Mouse (Mus musculus) midbrain, embryonic 16.5 days (tissue): ENCODE measurements around the gene Utf1. TPM values are rescaled to one million over a fixed set of nuclear protein-coding genes. Genes with fewer than 3 reads are reported as not detected.

ENCODE experiments used
- ATAC-seq: fragments of 200-750 bp; cut with Nextera tagmentation; 2 replicates; pipeline ENCODE4 v1.8.0; 2017; ENCODE audit warnings: moderate TSS enrichment
- H3K27ac ChIP-seq: fragments of 300-500 bp; sonication (generic); 2 replicates; pipeline ENCODE4 v1.5.1; 2014; ENCODE audit warnings: mild to moderate bottlenecking, low read length, mixed read lengths
- H3K27me3 ChIP-seq: fragments of 300-500 bp; sonication (generic); 2 replicates; pipeline ENCODE4 v1.6.1; 2014; ENCODE audit warnings: low read depth, low read length, mixed read lengths; ENCODE audit not compliant: control insufficient read depth, insufficient read depth
- H3K36me3 ChIP-seq: fragments of 300-500 bp; sonication (generic); 2 replicates; pipeline ENCODE4 v1.6.1; 2014; ENCODE audit warnings: mild to moderate bottlenecking, low read length, moderate library complexity, mixed read lengths; ENCODE audit not compliant: control insufficient read depth, insufficient read depth
- H3K4me1 ChIP-seq: fragments of 300-500 bp; sonication (generic); 2 replicates; pipeline ENCODE4 v1.6.1; 2014; ENCODE audit warnings: mild to moderate bottlenecking, low read length, mixed read lengths; ENCODE audit not compliant: control insufficient read depth, insufficient read depth
- H3K4me2 ChIP-seq: fragments of 300-500 bp; sonication (generic); 2 replicates; pipeline ENCODE4 v1.6.1; 2014; ENCODE audit warnings: mild to moderate bottlenecking, low read length, mixed read lengths
- H3K4me3 ChIP-seq: fragments of 300-500 bp; sonication (generic); 2 replicates; pipeline ENCODE4 v1.5.1; 2014; ENCODE audit warnings: low read depth, mild to moderate bottlenecking, low read length, moderate library complexity, mixed read lengths
- H3K9ac ChIP-seq: fragments of 300-500 bp; sonication (generic); 2 replicates; pipeline ENCODE4 v1.6.1; 2014; ENCODE audit warnings: low read depth, low read length, mixed read lengths
- H3K9me3 ChIP-seq: fragments of 300-500 bp; sonication (generic); replicated peaks from 2 replicates; pipeline ENCODE4 v1.6.1; 2014; ENCODE audit warnings: mild to moderate bottlenecking, low read length, mixed read lengths; ENCODE audit not compliant: control insufficient read depth, poor library complexity, severe bottlenecking
- WGBS: fragments of 180-500 bp; shearing (Covaris S2); extraction: QIAGEN DNeasy Blood & Tissue Kit; methylation state at CpG from one replicate; pipeline ENCODE4 v1.1.7; 2014; 5-methylcytosine and 5-hydroxymethylcytosine counted together
- microRNA counts: library from miRNA; unstranded; fragments of <30 nt; microRNA quantifications from one replicate; lab custom pipeline; 2016
- microRNA-seq: library from miRNA; unstranded; fragments of <30 nt; microRNA quantifications from one replicate; pipeline ENCODE4, GENCODE M21; 2017
- polyA plus RNA-seq: library from polyadenylated mRNA; unstranded; fragments of >200 nt; fragmentation: Nextera tagmentation; extraction: Ambion mirVana; gene quantifications from 2 replicates; pipeline ENCODE4 v1.2.1, GENCODE M21; 2015

Gene Utf1
- polyA plus RNA-seq, 1 experiment from 2014 or later: not detected

DNA sequence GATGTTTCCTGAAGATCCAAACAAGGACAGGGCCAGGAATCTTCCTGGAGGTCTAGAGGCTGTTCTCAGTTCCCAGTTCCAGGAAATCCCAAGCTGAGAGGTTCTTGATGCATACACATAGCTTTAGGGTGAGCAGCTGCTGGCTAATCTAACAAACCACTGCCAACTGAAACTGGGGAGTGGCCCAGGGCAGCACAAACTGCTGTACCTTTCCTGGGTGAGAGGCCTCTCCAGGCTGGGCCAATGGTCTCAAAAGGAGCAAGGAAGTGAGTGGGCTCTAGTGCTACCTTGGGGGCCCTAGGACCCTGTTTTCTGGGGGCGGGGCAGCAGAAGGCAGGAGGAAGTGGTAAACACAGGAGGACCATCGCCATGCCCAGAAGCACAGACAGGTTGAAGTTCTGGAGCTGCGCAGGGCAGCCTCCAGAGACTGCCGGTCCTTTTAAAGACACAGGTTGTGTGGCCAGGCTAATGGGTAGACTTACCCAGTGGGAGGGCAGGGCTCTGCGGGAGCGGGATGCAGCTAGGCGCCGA, 47.3 kb downstream of the Utf1 start:
- Histone ChIP-seq H3K9ac (no peak overlapping the region), H3K27me3 (no peaks in the 10 kb centered on the region), H3K4me3 (no peak overlapping the region), H3K9me3 (no peaks in the 10 kb centered on the region), H3K4me2 (no peak overlapping the region), H3K27ac (no peak overlapping the region), H3K36me3 (no peaks in the 10 kb centered on the region), H3K4me1 (no peaks in the 10 kb centered on the region)
- WGBS: 77% methylated on average over 8 of the region's 8 CpGs
- ATAC-seq: no peak

DNA sequence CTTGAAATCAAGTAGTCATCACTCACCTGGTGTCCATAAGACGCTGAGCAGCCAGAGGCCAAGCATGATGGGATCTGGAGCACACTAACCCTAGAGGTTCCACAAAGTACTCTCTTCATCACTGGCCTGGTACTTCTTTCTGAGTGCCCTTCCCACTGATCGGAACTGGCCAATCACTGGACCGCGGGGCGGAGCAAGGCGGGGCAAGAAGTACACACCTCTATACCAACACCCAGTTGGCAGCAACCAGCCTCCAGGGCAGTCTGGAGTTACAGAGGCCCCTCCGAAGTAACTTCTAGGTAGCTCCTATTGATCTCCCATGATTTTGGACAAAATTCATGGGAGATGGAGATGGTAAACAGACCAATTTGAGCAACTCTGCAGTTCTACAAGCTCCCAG, 48.8 kb downstream of the Utf1 start, which contains the start of gene Adam8:
TSS of gene Adam8 (minus strand) at position 157 of the 400 bp plus-strand sequence.
- Histone ChIP-seq H3K9ac (no peak within 1 kb of the TSS), H3K36me3 (peaks cover 11% of the 10 kb centered on the region), H3K27me3 (no peaks in the 10 kb centered on the region), H3K27ac (no peak within 1 kb of the TSS), H3K4me2 (no peak within 1 kb of the TSS), H3K9me3 (no peaks in the 10 kb centered on the region), H3K4me1 (no peaks in the 10 kb centered on the region), H3K4me3 (no peak within 1 kb of the TSS)
- 28% methylated on average over 7 of the region's 7 CpGs for WGBS
- ATAC-seq: no peak

DNA sequence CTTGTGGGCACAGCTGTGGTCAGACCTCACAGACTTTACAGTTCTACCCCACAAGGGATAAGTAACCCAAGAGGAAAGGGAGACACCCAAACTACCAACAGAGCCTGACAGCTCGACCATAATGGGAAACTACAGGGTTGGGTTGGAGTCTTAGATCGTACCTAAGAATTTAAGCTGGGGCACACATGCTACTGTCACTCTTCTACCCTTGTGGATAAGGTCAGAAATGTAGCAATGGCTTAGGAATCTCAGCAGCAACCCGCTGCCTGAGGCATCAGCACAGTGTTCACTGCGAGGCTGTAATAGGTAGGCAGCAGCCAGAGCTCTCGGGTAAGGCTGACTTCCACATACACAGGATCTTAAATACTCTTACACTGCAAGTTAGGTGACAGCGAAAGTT, 49.9 kb downstream of the Utf1 start:
- Histone ChIP-seq H3K27ac (no peak overlapping the region), H3K9ac (no peak overlapping the region), H3K27me3 (no peaks in the 10 kb centered on the region), H3K36me3 (peaks cover 20% of the 10 kb centered on the region), H3K9me3 (no peaks in the 10 kb centered on the region), H3K4me3 (no peak overlapping the region), H3K4me2 (no peak overlapping the region), H3K4me1 (no peaks in the 10 kb centered on the region)
- no peak for ATAC-seq
- WGBS: 92% methylated on average over 6 of the region's 6 CpGs

DNA sequence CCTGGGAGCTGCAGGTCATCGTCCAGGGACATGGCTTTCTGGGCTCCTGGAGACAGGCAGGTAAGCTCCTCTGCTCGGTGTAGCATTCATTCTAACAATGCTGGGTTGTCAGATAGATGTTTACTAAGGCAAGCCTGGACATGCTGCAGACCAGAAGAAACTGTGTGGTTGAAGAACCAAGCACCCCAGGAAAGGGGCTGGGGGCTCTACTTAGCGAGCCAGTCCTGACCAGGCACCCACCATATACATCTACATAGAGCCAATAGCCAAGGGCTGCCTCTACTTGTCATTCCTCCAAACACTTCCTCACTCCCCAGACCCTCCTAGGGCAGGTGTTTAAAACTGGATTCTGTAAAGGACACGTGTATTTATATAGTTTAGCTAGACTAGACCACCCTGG, 50.6 kb downstream of the Utf1 start:
- ATAC-seq: no peak
- Histone ChIP-seq H3K4me2 (no peak overlapping the region), H3K9me3 (no peaks in the 10 kb centered on the region), H3K9ac (no peak overlapping the region), H3K27me3 (no peaks in the 10 kb centered on the region), H3K27ac (no peak overlapping the region), H3K4me1 (no peaks in the 10 kb centered on the region), H3K36me3 (peaks cover 26% of the 10 kb centered on the region), H3K4me3 (no peak overlapping the region)
- WGBS: 83% methylated on average over 4 of the region's 4 CpGs

DNA sequence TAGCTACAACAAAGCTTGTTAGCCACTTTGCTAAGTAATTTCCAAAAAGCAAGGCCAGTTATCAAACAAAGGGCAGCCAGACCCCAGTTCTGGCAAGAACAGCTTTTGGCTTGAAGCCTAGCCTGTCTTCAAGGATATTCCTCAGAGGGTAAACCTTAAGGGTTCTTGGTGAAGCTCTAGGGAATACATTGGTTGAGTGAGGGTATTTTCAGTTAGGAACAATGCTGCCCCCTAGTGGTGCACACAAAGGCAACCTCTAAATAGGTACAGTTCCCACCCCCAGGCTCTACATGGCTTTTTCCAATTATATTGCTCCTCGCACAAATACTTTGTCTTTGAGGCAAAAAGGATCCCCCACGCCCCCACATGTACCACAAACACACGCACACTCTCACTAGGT, 51.1 kb downstream of the Utf1 start:
- H3K9ac ChIP-seq: no peak overlapping the region
- no peaks in the 10 kb centered on the region for H3K4me1 ChIP-seq
- no peak for ATAC-seq
- WGBS: 30% methylated on average over 3 of the region's 3 CpGs
- peaks cover 27% of the 10 kb centered on the region for H3K36me3 ChIP-seq
- no peak overlapping the region for H3K4me2 ChIP-seq
- no peaks in the 10 kb centered on the region for H3K9me3 ChIP-seq
- H3K27ac ChIP-seq: no peak overlapping the region
- no peak overlapping the region for H3K4me3 ChIP-seq
- no peaks in the 10 kb centered on the region for H3K27me3 ChIP-seq

MicroRNAs within 50 kb of the gene (microRNA counts, 519-probe panel; counts per million panel counts)
- 1,954 counts per million, percentile 45 among the panel's probes with 10 or more counts for microRNA mmu-miR-202-3p (lab: Ali Mortazavi, UCI)
- 2,242 counts per million, percentile 64 among the panel's probes with 10 or more counts for microRNA mmu-miR-202-5p (lab: Ali Mortazavi, UCI)

Small RNA genes within 50 kb of the gene (microRNA-seq; reads per million reads assigned to microRNA genes)
- gene Mir202 (not detected), gene Mir7062 (1.2 reads per million), gene mmu-mir-7686 (not detected)

Other genes starting within 250 kb of the Utf1 start
- 31.5 and 34.1 TPM in 2 replicates for gene Adgra1, start 109.6 kb upstream of the Utf1 start, polyA plus RNA-seq
- gene Kndc1, start 49.1 kb upstream of the Utf1 start, polyA plus RNA-seq: 22.5 and 23.6 TPM in 2 replicates
- gene 6430531B16Rik, start 35.0 kb downstream of the Utf1 start, polyA plus RNA-seq: 0.95 and 1.0 TPM in 2 replicates
- 3.0 and 3.9 TPM in 2 replicates for gene Adam8, start 48.8 kb downstream of the Utf1 start, polyA plus RNA-seq
- 55.9 and 56.5 TPM in 2 replicates for gene Zfp511, start 92.6 kb downstream of the Utf1 start, polyA plus RNA-seq
- 58.0 and 61.0 TPM in 2 replicates for gene Tubgcp2, start 92.9 kb downstream of the Utf1 start, polyA plus RNA-seq
- 0.45 and 0.55 TPM in 2 replicates for gene Msx3, start 105.3 kb downstream of the Utf1 start, polyA plus RNA-seq
- 299 and 401 TPM in 2 replicates for gene Caly, start 138.8 kb downstream of the Utf1 start, polyA plus RNA-seq
- gene Prap1, start 149.6 kb downstream of the Utf1 start, polyA plus RNA-seq: not detected in 2 replicates
- 32.2 and 33.3 TPM in 2 replicates for gene Fuom, start 158.7 kb downstream of the Utf1 start, polyA plus RNA-seq
- gene Paox, start 172.0 kb downstream of the Utf1 start, polyA plus RNA-seq: 6.7 and 8.3 TPM in 2 replicates
- gene Echs1, start 172.7 kb downstream of the Utf1 start, polyA plus RNA-seq: 111 TPM in 2 replicates
- gene Mtg1, start 193.8 kb downstream of the Utf1 start, polyA plus RNA-seq: 26.7 and 32.6 TPM in 2 replicates
- gene Sprn, start 211.1 kb downstream of the Utf1 start, polyA plus RNA-seq: 26.7 and 29.2 TPM in 2 replicates
- not detected in 2 replicates for gene Olfr522, start 221.0 kb downstream of the Utf1 start, polyA plus RNA-seq
- not detected in 2 replicates for gene Olfr523, start 229.4 kb downstream of the Utf1 start, polyA plus RNA-seq